Mouse (Mus musculus) brain, embryonic 14.5 days (tissue): ENCODE data around the gene Lrig1.

Source experiments
- CTCF ChIP-seq: fragments of 200-500 bp; IDR thresholded peaks from 2 replicates; pipeline ENCODE4 v1.5.1; 2012; ENCODE audit warnings: inconsistent platforms, mild to moderate bottlenecking, moderate library complexity, borderline replicate concordance; ENCODE audit not compliant: insufficient read depth, insufficient read length; ENCODE audit errors: extremely low read depth
- POLR2A ChIP-seq: fragments of 200-500 bp; IDR thresholded peaks from 2 replicates; pipeline ENCODE4 v1.6.1; 2012; ENCODE audit warnings: mild to moderate bottlenecking, inconsistent platforms, borderline replicate concordance; ENCODE audit not compliant: poor library complexity, insufficient read depth, insufficient read length, severe bottlenecking; ENCODE audit errors: extremely low read depth

DNA sequence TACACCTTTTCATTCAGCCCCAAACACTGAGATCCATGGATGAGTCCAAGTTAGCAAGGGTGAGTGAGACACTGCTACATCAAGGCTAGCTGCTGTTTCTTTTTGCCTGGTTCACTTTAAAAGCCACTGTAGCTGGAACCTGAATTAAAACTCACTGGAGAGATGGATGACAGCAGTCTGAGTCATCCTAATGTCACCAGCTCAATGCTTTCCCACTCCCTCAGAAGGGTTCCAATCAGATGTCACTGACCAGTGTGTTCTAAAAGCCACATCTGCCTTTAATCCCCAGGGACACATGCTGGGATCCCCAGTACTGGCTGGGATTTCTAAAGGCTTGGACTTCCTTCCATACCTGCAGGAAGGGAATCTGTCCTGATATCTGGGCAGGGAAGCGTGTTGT, 57.9 kb downstream of the Lrig1 start:
- no peak for TF ChIP-seq CTCF
- no peak for TF ChIP-seq POLR2A
